Mouse (Mus musculus) megakaryocyte, embryonic 14.5 days (primary cell): ENCODE data around the gene Nin.

Source experiments
- FLI1 ChIP-seq: IDR thresholded peaks from 2 replicates; pipeline ENCODE4 v1.6.1; 2012; ENCODE audit warnings: low read length, inconsistent platforms, mixed read lengths
- GATA1 ChIP-seq: IDR thresholded peaks from 3 replicates; pipeline ENCODE4 v1.6.1; 2012; ENCODE audit warnings: mixed read lengths, low read length, inconsistent platforms, borderline replicate concordance

GRCm38 (mm10) chr12:70050699-70051098 is 62.8 kb downstream of the Nin start:
- no peak for TF ChIP-seq GATA1
- no peak for TF ChIP-seq FLI1
